Mouse (Mus musculus) thymus, adult 2 months (tissue): ENCODE measurements around the gene Ppp1r14a. TPM values are rescaled to one million over a fixed set of nuclear protein-coding genes. Genes with fewer than 3 reads are reported as not detected.

ENCODE experiments used
- DNase-seq: peaks from one replicate; pipeline ENCODE4 v3.0.0; 2021
- H3K27ac ChIP-seq: fragments of 200-500 bp; 2 replicates; pipeline ENCODE4 v1.5.1; 2012; ENCODE audit warnings: low read length, control low read depth; ENCODE audit not compliant: control insufficient read depth, insufficient read depth
- H3K27me3 ChIP-seq: fragments of 200-500 bp; 2 replicates; pipeline ENCODE4 v1.6.1; 2012; ENCODE audit warnings: mild to moderate bottlenecking, low read length, moderate library complexity, mixed read lengths; ENCODE audit not compliant: control insufficient read depth, insufficient read depth
- H3K36me3 ChIP-seq: fragments of 200-500 bp; 2 replicates; pipeline ENCODE4 v1.6.1; 2012; ENCODE audit warnings: mild to moderate bottlenecking, low read length, moderate library complexity; ENCODE audit not compliant: control insufficient read depth, insufficient read depth
- H3K4me1 ChIP-seq: fragments of 200-500 bp; replicated peaks from 2 replicates; pipeline ENCODE4 v1.6.1; 2012; ENCODE audit warnings: low read length; ENCODE audit not compliant: control insufficient read depth, insufficient read depth
- H3K4me3 ChIP-seq: fragments of 200-500 bp; 2 replicates; pipeline ENCODE4 v1.5.1; 2012; ENCODE audit warnings: mild to moderate bottlenecking, low read length, control low read depth, moderate library complexity; ENCODE audit not compliant: control insufficient read depth, insufficient read depth
- CTCF ChIP-seq: fragments of 200-500 bp; IDR thresholded peaks from 2 replicates; pipeline ENCODE4 v1.5.1; 2012; ENCODE audit warnings: mild to moderate bottlenecking, control low read depth, low read length, moderate library complexity, borderline replicate concordance; ENCODE audit not compliant: control insufficient read depth, poor library complexity, insufficient read depth; ENCODE audit errors: extremely low read depth
- POLR2A ChIP-seq: fragments of 200-500 bp; IDR thresholded peaks from 2 replicates; pipeline ENCODE4 v1.6.1; 2012; ENCODE audit warnings: mild to moderate bottlenecking, low read length, control low read depth, moderate library complexity; ENCODE audit not compliant: control insufficient read depth, poor library complexity, insufficient read depth; ENCODE audit errors: extremely low read depth
- WGBS: fragments of 180-500 bp; shearing (Covaris S2); methylation state at CpG from one replicate; pipeline ENCODE4 v1.1.7; 2018; 5-methylcytosine and 5-hydroxymethylcytosine counted together
- polyA plus RNA-seq: library from polyadenylated mRNA; depleted of rRNA; stranded (reverse); fragments of >200 nt; gene quantifications from 2 replicates; pipeline ENCODE4 v1.2.3, GENCODE M21; 2012

The Ppp1r14a gene
- polyA plus RNA-seq, 1 experiment: 5.8 TPM

GRCm38 (mm10) chr7:29277510-29277909 lies 11.6 kb upstream of the Ppp1r14a start:
- WGBS: 91% methylated on average over 4 of the region's 4 CpGs
- H3K4me1 ChIP-seq: peaks cover 31% of the 10 kb centered on the region
- TF ChIP-seq POLR2A (no peak), CTCF (no peak)
- peaks cover 4% of the 10 kb centered on the region; the same call in 1 of the 2 replicates for H3K36me3 ChIP-seq
- DNase-seq: no peak
- H3K27me3 ChIP-seq: no peaks in the 10 kb centered on the region
- 0 out of 2 replicates have a peak overlapping the region, but pooled peaks have one; percentile 28 for H3K27ac ChIP-seq
- H3K4me3 ChIP-seq: no peak overlapping the region

GRCm38 (mm10) chr7:29279261-29279660 lies 9.8 kb upstream of the Ppp1r14a start:
- Histone ChIP-seq H3K36me3 (peaks cover 3% of the 10 kb centered on the region; the same call in 1 of the 2 replicates), H3K27me3 (no peaks in the 10 kb centered on the region), H3K27ac (peak overlapping the region; percentile 85), H3K4me1 (peaks cover 29% of the 10 kb centered on the region), H3K4me3 (no peak overlapping the region)
- peak; percentile 39 for DNase-seq
- TF ChIP-seq CTCF: no peak
- no peak for TF ChIP-seq POLR2A

- Histone ChIP-seq H3K27ac (peak overlapping the region; percentile 85), H3K27me3 (no peaks in the 10 kb centered on the region), H3K36me3 (no peaks in the 10 kb centered on the region; the same call in 1 of the 2 replicates), H3K4me1 (peaks cover 28% of the 10 kb centered on the region), H3K4me3 (peak overlapping the region; percentile 31)
- 89% methylated on average over 8 of the region's 8 CpGs for WGBS
- TF ChIP-seq CTCF: no peak
- no peak for TF ChIP-seq POLR2A
- DNase-seq: peak; percentile 18
These were observed 9.2 kb upstream of the Ppp1r14a start for GRCm38 (mm10) chr7:29279924-29280323.

GRCm38 (mm10) chr7:29280801-29281200 lies 8.3 kb upstream of the Ppp1r14a start:
- Histone ChIP-seq H3K27ac (peak overlapping the region; percentile 85), H3K4me3 (peak overlapping the region; percentile 84), H3K36me3 (no peaks in the 10 kb centered on the region; the same call in 1 of the 2 replicates), H3K4me1 (peaks cover 28% of the 10 kb centered on the region), H3K27me3 (no peaks in the 10 kb centered on the region)
- TF ChIP-seq POLR2A (no peak), CTCF (no peak)
- WGBS: 7% methylated on average over 13 of the region's 13 CpGs
- DNase-seq: peak; percentile 52

- DNase-seq: peak; percentile 80
- Histone ChIP-seq H3K4me1 (peaks cover 28% of the 10 kb centered on the region), H3K4me3 (peak within 1 kb of the TSS; percentile 84), H3K36me3 (no peaks in the 10 kb centered on the region; the same call in 1 of the 2 replicates), H3K27ac (peak within 1 kb of the TSS; percentile 85), H3K27me3 (no peaks in the 10 kb centered on the region)
- under 1% methylated on average over 80 of the region's 80 CpGs for WGBS
- TF ChIP-seq CTCF: 0 out of 2 replicates have a peak, but pooled peaks have one; percentile 31
- peak; percentile 62 for TF ChIP-seq POLR2A
These were observed 7.7 kb upstream of the Ppp1r14a start, which contains the start of gene Spint2 for GRCm38 (mm10) chr7:29281201-29282073. Gene Spint2 (minus strand): TSS chr7:29281912.

- no peak for DNase-seq
- no peak for TF ChIP-seq POLR2A
- TF ChIP-seq CTCF: no peak
- H3K4me3 ChIP-seq: peak overlapping the region; percentile 84
- no peaks in the 10 kb centered on the region for H3K36me3 ChIP-seq
- H3K4me1 ChIP-seq: peaks cover 25% of the 10 kb centered on the region
- 20% methylated on average over 21 of the region's 21 CpGs for WGBS
- H3K27ac ChIP-seq: peak overlapping the region; percentile 9; the same call in 1 of the 2 replicates
- no peaks in the 10 kb centered on the region for H3K27me3 ChIP-seq
These were observed 7.0 kb upstream of the Ppp1r14a start for GRCm38 (mm10) chr7:29282074-29282554.
